Mouse (Mus musculus): Measurements from ENCODE around the gene Boc.

- TF ChIP-seq EP300 (IDR thresholded peaks at IDR 0.05; ENCODE audit: insufficient read depth, low read depth, low read length) (no peak), POLR2A (IDR thresholded peaks at IDR 0.05; ENCODE audit: insufficient read depth, low read depth, low read length) (no peak)
These were observed 25.2 kb downstream of the Boc start for GRCm38 (mm10) chr16:44533522-44533921.

All from heart, adult 2 months (tissue).